Mouse (Mus musculus) CH12.LX (cell line): ENCODE results near the gene Ackr1. TPM values are rescaled to one million over a fixed set of nuclear protein-coding genes. Genes with fewer than 3 reads are reported as not detected.
A peak's percentile ranks its signal among the peaks of the same experiment; 100 is the strongest.
"Not testable (repeated sequence)": the region's sequence is repeated elsewhere in the genome, so short reads cannot be mapped to it uniquely, and the experiment has no call there.

Experiments
- DNase-seq: peaks from one replicate; pipeline ENCODE4 v3.0.0-alpha.2; 2013; ENCODE audit errors: extremely low read depth
- H3K27ac ChIP-seq: 2 replicates; pipeline ENCODE4 v1.5.1; 2012; ENCODE audit warnings: low read depth, mild to moderate bottlenecking, control low read depth, moderate library complexity; ENCODE audit not compliant: insufficient read depth
- H3K27me3 ChIP-seq: replicated peaks from 2 replicates; pipeline ENCODE3; 2012; ENCODE audit warnings: inconsistent platforms
- H3K36me3 ChIP-seq, 2 experiments: replicated peaks in 1 of 2; 2 replicates each; pipeline versions ENCODE3 to v1.6.1; 2012; ENCODE audit warnings: inconsistent platforms in 1 of 2, low read length in 1 of 2, mild to moderate bottlenecking in 1 of 2, mixed read lengths in 1 of 2, moderate library complexity in 1 of 2; ENCODE audit not compliant: control insufficient read depth in 1 of 2, insufficient read depth in 1 of 2
- H3K4me1 ChIP-seq, 2 experiments: 2 replicates each; pipeline ENCODE4 v1.6.1; 2012; ENCODE audit warnings: inconsistent platforms in 1 of 2, moderate library complexity in 1 of 2; ENCODE audit not compliant: insufficient read depth in 2 of 2, control insufficient read depth in 1 of 2
- H3K4me2 ChIP-seq: 2 replicates; pipeline ENCODE4 v1.6.1; 2012; ENCODE audit warnings: low read depth, mild to moderate bottlenecking, control low read depth; ENCODE audit not compliant: poor library complexity, insufficient read depth, severe bottlenecking
- H3K4me3 ChIP-seq, 3 experiments: fragments of 150-350 bp in 1 of 3; sonication (generic) in 1 of 3; replicated peaks in 1 of 3; 2 replicates each; pipeline versions ENCODE3 to v1.5.1; 2011 to 2012; ENCODE audit warnings: low read depth in 2 of 3, low read length in 2 of 3, mild to moderate bottlenecking in 2 of 3, moderate library complexity in 2 of 3, control low read depth in 1 of 3, improper control_type of control experiment in 1 of 3, inconsistent platforms in 1 of 3, mixed read lengths in 1 of 3; ENCODE audit not compliant: poor library complexity in 1 of 3
- H3K79me2 ChIP-seq: replicated peaks from 2 replicates; pipeline ENCODE4 v1.6.1; 2012; ENCODE audit warnings: mild to moderate bottlenecking, moderate library complexity; ENCODE audit not compliant: control insufficient read depth, poor library complexity, insufficient read depth, severe bottlenecking; ENCODE audit errors: extremely low read depth
- H3K9ac ChIP-seq: 2 replicates; pipeline ENCODE4 v1.6.1; 2012; ENCODE audit warnings: low read depth, mild to moderate bottlenecking, control low read depth, moderate library complexity; ENCODE audit not compliant: insufficient read depth
- H3K9me3 ChIP-seq: replicated peaks from 2 replicates; pipeline ENCODE3; 2012; ENCODE audit warnings: low read length, inconsistent platforms, mixed read lengths
- CHD1 ChIP-seq: IDR thresholded peaks from 2 replicates; pipeline ENCODE4 v1.6.1; 2012; ENCODE audit warnings: low read depth, low read length, improper control_type of control experiment, inconsistent platforms
- CTCF ChIP-seq, 2 experiments: IDR thresholded peaks in 1 of 2; conservative IDR thresholded peaks in 1 of 2; 2 replicates each; pipeline ENCODE4 v1.5.1; 2011 to 2012; ENCODE audit warnings: low read depth in 2 of 2, low read length in 2 of 2, improper control_type of control experiment in 1 of 2, inconsistent platforms in 1 of 2, mild to moderate bottlenecking in 1 of 2, moderate library complexity in 1 of 2
- ELF1 ChIP-seq: IDR thresholded peaks from 2 replicates; pipeline ENCODE4 v1.6.1; 2014; ENCODE audit warnings: low read depth, mild to moderate bottlenecking, inconsistent platforms, low read length, improper control_type of control experiment
- EP300 ChIP-seq: IDR thresholded peaks from 2 replicates; pipeline ENCODE4 v1.6.1; 2011; ENCODE audit warnings: low read length, improper control_type of control experiment
- ETS1 ChIP-seq: conservative IDR thresholded peaks from 2 replicates; pipeline ENCODE4 v1.6.1; 2012; ENCODE audit warnings: low read depth, mild to moderate bottlenecking, inconsistent platforms, low read length, improper control_type of control experiment, moderate library complexity
- GABPA ChIP-seq: IDR thresholded peaks from 2 replicates; pipeline ENCODE4 v1.6.1; 2012; ENCODE audit warnings: low read depth, low read length, improper control_type of control experiment, inconsistent platforms; ENCODE audit not compliant: insufficient replicate concordance
- HCFC1 ChIP-seq: IDR thresholded peaks from 2 replicates; pipeline ENCODE4 v1.6.1; 2012; ENCODE audit warnings: low read depth, mild to moderate bottlenecking, inconsistent platforms, low read length, improper control_type of control experiment
- IRF4 ChIP-seq: IDR thresholded peaks from 2 replicates; pipeline ENCODE4 v1.6.1; 2014; ENCODE audit warnings: low read depth, mild to moderate bottlenecking, inconsistent platforms, low read length, improper control_type of control experiment
- KAT2A ChIP-seq: IDR thresholded peaks from 2 replicates; pipeline ENCODE4 v1.6.1; 2012; ENCODE audit warnings: low read length, improper control_type of control experiment, inconsistent platforms; ENCODE audit not compliant: insufficient replicate concordance
- MAFK ChIP-seq: IDR thresholded peaks from 2 replicates; pipeline ENCODE4 v1.6.1; 2011; ENCODE audit warnings: low read length, improper control_type of control experiment; ENCODE audit not compliant: insufficient replicate concordance
- MAX ChIP-seq: IDR thresholded peaks from 2 replicates; pipeline ENCODE4 v1.6.1; 2011; ENCODE audit warnings: low read length, improper control_type of control experiment
- MEF2A ChIP-seq: IDR thresholded peaks from 2 replicates; pipeline ENCODE4 v1.6.1; 2014; ENCODE audit warnings: low read depth, mild to moderate bottlenecking, inconsistent platforms, low read length, improper control_type of control experiment, borderline replicate concordance
- MYC ChIP-seq: IDR thresholded peaks from 2 replicates; pipeline ENCODE4 v1.6.1; 2011; ENCODE audit warnings: low read depth, mild to moderate bottlenecking, improper control_type of control experiment, low read length
- POLR2AphosphoS2 ChIP-seq: IDR thresholded peaks from 2 replicates; pipeline ENCODE4 v1.6.1; 2011; ENCODE audit warnings: low read depth, low read length, improper control_type of control experiment
- RAD21 ChIP-seq: IDR thresholded peaks from 2 replicates; pipeline ENCODE4 v1.6.1; 2011; ENCODE audit warnings: low read depth, mild to moderate bottlenecking, low read length, improper control_type of control experiment, moderate library complexity
- RCOR1 ChIP-seq: conservative IDR thresholded peaks from 2 replicates; pipeline ENCODE4 v1.6.1; 2012; ENCODE audit warnings: low read depth, mild to moderate bottlenecking, inconsistent platforms, low read length, improper control_type of control experiment
- SMC3 ChIP-seq: IDR thresholded peaks from 2 replicates; pipeline ENCODE4 v1.6.1; 2011; ENCODE audit warnings: low read depth, low read length, improper control_type of control experiment
- USF1 ChIP-seq: IDR thresholded peaks from 2 replicates; pipeline ENCODE4 v1.6.1; 2014; ENCODE audit warnings: low read depth, mild to moderate bottlenecking, inconsistent platforms, low read length, improper control_type of control experiment
- USF2 ChIP-seq: conservative IDR thresholded peaks from 2 replicates; pipeline ENCODE4 v1.6.1; 2011; ENCODE audit warnings: low read depth, low read length, improper control_type of control experiment
- ZC3H11A ChIP-seq: IDR thresholded peaks from 2 replicates; pipeline ENCODE4 v1.6.1; 2012; ENCODE audit warnings: low read depth, mild to moderate bottlenecking, inconsistent platforms, low read length, improper control_type of control experiment
- dilution Hi-C: fragments of 300-500 bp; cut with MboI; formaldehyde crosslinking; loops from 2 replicates; pipeline ENCODE4 v1.14.3; 2020; ENCODE audit warnings: low sequenced_read_pairs; ENCODE audit not compliant: extremely low pct_unique_long_range_greater_than_20kb, extremely low pct_ligation_motif_present
- in situ Hi-C: fragments of 300-500 bp; cut with MboI; formaldehyde crosslinking; loops from 3 replicates; pipeline ENCODE4 v1.14.3; 2019; ENCODE audit warnings: low sequenced_read_pairs, low pct_ligation_motif_present, low pct_unique_long_range_greater_than_20kb, mixed read lengths
- polyA plus RNA-seq: library from polyadenylated mRNA; unstranded; fragments of >175 nt; gene quantifications from 2 replicates; pipeline ENCODE4 v1.2.1, GENCODE M21; 2012; ENCODE audit warnings: low read depth; ENCODE audit not compliant: insufficient read length
- total RNA-seq, 2 experiments: library from RNA; depleted of rRNA; stranded (reverse); fragments of 300-350 nt in 1 of 2; fragments of >200 nt in 1 of 2; gene quantifications; 2 replicates each; pipeline ENCODE4 v1.2.3; 2012 to 2014

The Ackr1 gene
- total and polyA plus RNA-seq, 3 experiments = not detected

DNA sequence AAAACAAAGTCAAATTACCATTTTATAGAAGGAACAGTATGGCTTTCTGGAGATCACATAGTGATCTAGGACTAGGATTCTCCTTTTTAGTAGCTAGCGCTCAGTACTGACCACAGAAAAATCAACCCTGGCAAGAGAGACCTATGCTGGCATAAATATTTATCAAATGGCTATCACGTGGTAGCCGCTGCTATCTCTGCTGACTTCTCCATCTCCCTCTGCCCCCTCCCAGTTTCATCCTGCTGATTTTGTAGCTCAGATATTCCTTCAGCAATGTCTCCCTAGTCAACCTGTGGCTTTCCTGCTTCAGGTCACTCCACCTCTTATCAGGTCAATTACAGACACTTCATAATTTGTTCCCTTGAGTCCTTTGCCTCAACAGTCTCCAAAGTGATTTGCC is 17.8 kb downstream of the Ackr1 start:
- no peak overlapping the region for H3K27ac ChIP-seq
- dilution Hi-C loops = no loop called here
- in situ Hi-C loops = no loop called here
- no peaks in the 10 kb centered on the region for H3K79me2 ChIP-seq
- H3K9ac ChIP-seq = no peak overlapping the region
- H3K4me1 ChIP-seq = no peaks in the 10 kb centered on the region
- no peaks in the 10 kb centered on the region for H3K9me3 ChIP-seq
- no peaks in the 10 kb centered on the region for H3K27me3 ChIP-seq
- DNase-seq = no peak
- H3K4me2 ChIP-seq = no peak overlapping the region
- H3K4me3 ChIP-seq = no peak overlapping the region
- H3K36me3 ChIP-seq = no peaks in the 10 kb centered on the region
- TF ChIP-seq CTCF (conservative IDR thresholded peaks at IDR 0.05 in 1 of 2, IDR thresholded peaks at IDR 0.05 in 1 of 2; ENCODE audit: low read depth in 2 of 2, low read length in 2 of 2) (no peak), CHD1 (no peak), RCOR1 (no peak), USF1 (no peak), HCFC1 (no peak), POLR2AphosphoS2 (no peak), EP300 (no peak), MEF2A (no peak), ZC3H11A (no peak), MAX (no peak), MYC (no peak), RAD21 (no peak), KAT2A (no peak), IRF4 (no peak), USF2 (no peak), ELF1 (no peak), MAFK (no peak), ETS1 (no peak), GABPA (no peak), SMC3 (no peak)

DNA sequence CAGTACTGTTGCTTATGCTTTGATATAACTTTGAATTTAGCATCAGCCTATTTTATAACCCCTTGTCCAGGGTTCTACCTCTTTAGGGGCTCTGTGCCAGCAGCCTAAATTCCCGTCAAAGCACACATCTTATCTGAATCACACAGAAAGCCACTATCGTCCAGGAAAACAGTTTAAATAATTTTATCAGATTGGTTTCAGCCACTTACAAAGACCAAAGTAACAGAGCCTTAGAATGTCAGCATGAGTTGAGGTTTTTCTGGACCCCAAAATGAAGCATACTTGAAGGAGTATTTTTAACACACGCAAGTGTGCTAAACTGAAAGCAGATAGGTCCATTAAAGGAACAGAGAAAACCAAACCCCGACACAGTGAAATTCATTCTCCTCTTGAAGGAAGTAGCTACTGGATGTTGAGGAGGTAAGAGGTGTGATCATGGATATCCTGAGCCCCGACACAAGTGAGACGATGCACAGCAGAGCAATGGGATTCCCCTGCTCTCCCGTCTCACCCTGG is 20.0 kb downstream of the Ackr1 start:
- H3K9me3 ChIP-seq, H3K4me3 ChIP-seq, in situ Hi-C loops, dilution Hi-C loops, H3K9ac ChIP-seq, H3K79me2 ChIP-seq, DNase-seq, H3K4me1 ChIP-seq, H3K36me3 ChIP-seq, H3K27ac ChIP-seq, H3K27me3 ChIP-seq: not testable (repeated sequence)
- peak overlapping the region; percentile 61; the same call in 1 of the 2 replicates for H3K4me2 ChIP-seq

- H3K27me3 ChIP-seq, H3K4me2 ChIP-seq, H3K9ac ChIP-seq, H3K36me3 ChIP-seq, H3K9me3 ChIP-seq, H3K79me2 ChIP-seq, dilution Hi-C loops, in situ Hi-C loops, DNase-seq, H3K4me3 ChIP-seq, H3K27ac ChIP-seq: not testable (repeated sequence)
- peaks cover 0 to 17% of the 10 kb centered on the region in 2 experiments; a peak in 2 of 4 replicates for H3K4me1 ChIP-seq
Measured at GRCm38 (mm10) chr1:173302795-173303194, 30.8 kb downstream of the Ackr1 start.
